Mouse (Mus musculus) large intestine, adult 2 months (tissue): ENCODE results near the gene Arglu1. TPM values are rescaled to one million over a fixed set of nuclear protein-coding genes. Genes with fewer than 3 reads are reported as not detected.

Source experiments
- DNase-seq: peaks from one replicate; pipeline ENCODE4 v3.0.0-alpha.2; 2012; ENCODE audit warnings: low read depth, low spot score
- WGBS: fragments of 180-500 bp; shearing (Covaris S2); methylation state at CpG from one replicate; pipeline ENCODE4 v1.1.7; 2018; 5-methylcytosine and 5-hydroxymethylcytosine counted together
- polyA plus RNA-seq: library from polyadenylated mRNA; depleted of rRNA; stranded (reverse); fragments of >200 nt; gene quantifications from 2 replicates; pipeline ENCODE4 v1.2.3, GENCODE M21; 2012; rRNA removed

The Arglu1 gene
- polyA plus RNA-seq, 1 experiment = 11.7 TPM

DNA sequence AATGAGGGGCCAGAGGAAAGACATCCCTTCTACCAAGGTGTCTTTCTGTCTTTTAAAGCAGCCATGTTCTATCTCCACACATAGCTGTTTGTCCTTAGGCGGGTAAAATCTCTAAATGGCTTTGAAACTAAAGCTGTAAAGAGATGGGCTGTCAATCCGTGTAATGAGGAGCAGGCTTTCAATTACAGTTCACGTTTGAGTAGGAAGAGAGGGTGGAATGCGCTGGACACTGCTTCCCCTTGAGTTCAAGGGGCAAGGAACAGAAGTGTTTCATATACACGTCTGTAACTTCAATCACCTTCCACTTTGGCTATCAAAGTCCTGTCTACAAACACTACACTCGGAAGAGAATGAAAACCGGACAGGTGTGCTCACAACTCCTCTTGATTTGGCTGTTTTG, 66.3 kb downstream of the Arglu1 start:
- 59% methylated on average over 7 of the region's 7 CpGs for WGBS
- no peak for DNase-seq

DNA sequence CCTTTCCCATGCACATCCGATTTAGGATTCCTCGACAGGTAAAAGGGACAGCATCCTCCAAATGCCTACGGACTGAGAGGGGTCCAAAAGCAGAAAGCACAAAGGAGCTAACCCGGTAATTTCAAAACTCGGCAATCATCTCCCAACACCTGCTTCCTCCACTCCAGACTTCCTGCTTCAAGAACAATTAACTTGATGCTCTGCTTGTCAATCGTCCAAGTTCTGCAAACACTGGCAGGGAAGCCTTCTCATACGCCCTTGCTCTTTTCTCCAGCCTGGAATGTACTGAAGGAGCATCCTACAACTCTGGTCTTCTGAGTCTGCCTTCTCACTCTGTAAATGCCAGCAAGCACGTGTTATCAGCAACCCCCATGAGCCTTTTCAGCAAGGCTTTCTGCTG, 66.8 kb downstream of the Arglu1 start:
- 20% methylated on average over 8 of the region's 8 CpGs for WGBS
- no peak for DNase-seq

DNA sequence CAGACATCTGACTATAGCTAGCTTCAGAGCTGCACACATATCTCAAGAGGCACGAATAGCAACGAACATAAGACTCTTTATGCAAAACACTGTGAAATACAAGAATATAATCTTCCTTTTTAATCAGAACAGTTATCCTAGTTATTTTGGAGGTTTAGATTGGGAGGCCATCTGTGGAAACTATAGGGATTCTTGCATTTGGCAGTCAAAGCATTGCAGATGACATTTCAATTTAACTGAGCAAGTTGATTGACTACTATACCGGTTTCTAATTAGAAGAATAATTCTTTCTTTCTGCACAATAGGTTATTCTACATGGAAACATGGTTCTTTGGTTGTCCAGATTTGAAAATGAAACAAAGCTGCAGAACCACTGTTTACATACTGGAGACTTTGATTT, 67.8 kb downstream of the Arglu1 start:
- 93% methylated on average over 3 of the region's 3 CpGs for WGBS
- DNase-seq = no peak

DNA sequence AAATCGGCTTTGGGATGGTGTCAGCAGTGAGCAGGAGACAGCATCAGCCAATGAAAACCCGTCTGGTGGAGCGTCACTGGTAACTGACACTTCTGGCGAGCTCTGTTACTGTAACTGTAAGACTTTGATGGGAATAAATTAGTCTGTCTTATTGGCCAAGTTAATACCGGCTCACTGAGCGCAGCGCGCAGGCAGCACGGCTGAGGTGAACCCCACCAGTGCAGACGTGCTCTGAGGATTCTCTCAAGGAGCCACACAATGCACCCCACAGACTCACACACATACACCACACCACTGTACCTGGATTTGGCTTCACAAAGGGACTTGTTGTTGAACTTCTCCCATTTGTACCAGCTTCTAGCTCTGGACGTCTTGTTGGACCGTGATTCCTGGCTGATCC, 68.3 kb downstream of the Arglu1 start:
- no peak for DNase-seq
- 95% methylated on average over 12 of the region's 12 CpGs for WGBS

DNA sequence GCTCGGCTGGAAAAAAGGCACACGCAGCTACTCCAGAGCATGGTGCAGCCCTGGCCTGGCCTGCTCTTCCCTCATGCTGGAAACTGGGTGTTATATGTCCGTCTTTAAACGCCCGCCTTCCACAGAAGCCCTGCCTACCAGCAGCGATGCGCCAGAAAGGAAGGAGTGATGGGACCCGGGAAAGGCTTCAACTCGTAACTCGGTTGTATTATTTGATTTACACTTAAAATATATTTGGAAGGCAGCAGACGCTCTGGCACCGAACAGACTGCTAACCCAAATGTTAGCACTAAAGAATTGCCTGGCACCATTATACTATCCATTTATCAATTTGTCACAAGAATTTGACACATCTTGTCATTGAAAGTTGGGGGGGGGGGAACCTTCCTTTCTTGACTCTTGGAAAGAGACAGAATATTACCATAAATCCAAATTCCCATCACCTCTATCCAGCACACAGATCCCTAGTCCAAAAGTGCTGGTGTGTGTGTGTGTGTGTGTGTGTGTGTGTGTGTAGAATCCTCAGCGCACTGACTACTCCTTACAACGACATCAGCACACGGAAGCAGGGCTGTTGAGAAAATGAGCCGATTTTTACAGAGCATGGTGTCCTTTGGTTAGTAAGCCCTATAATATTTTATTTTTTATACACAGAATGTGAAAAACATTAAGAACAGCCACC, 68.9 kb downstream of the Arglu1 start:
- DNase-seq = no peak
- WGBS = 89% methylated on average over 16 of the region's 16 CpGs

DNA sequence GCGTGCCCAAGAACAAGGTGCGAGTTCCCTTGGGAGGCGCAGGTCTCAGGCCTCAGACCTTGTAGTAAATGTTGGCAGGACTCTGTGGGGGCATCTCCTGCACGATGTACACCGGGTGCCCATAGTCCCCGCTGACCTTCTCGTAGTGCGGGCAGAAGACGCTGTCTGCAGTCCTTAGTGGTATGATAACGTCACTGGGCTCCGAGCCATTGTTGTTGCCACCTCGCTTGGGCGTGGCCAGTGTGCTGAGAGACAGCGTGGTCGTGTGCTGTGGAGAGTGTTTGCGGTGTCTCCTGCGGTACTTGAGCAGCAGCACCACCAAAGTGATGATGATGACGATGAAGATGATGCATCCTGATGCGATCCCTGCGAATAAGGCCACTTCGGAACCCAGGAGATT, 69.8 kb downstream of the Arglu1 start:
- WGBS = 92% methylated on average over 21 of the region's 21 CpGs
- no peak for DNase-seq

DNA sequence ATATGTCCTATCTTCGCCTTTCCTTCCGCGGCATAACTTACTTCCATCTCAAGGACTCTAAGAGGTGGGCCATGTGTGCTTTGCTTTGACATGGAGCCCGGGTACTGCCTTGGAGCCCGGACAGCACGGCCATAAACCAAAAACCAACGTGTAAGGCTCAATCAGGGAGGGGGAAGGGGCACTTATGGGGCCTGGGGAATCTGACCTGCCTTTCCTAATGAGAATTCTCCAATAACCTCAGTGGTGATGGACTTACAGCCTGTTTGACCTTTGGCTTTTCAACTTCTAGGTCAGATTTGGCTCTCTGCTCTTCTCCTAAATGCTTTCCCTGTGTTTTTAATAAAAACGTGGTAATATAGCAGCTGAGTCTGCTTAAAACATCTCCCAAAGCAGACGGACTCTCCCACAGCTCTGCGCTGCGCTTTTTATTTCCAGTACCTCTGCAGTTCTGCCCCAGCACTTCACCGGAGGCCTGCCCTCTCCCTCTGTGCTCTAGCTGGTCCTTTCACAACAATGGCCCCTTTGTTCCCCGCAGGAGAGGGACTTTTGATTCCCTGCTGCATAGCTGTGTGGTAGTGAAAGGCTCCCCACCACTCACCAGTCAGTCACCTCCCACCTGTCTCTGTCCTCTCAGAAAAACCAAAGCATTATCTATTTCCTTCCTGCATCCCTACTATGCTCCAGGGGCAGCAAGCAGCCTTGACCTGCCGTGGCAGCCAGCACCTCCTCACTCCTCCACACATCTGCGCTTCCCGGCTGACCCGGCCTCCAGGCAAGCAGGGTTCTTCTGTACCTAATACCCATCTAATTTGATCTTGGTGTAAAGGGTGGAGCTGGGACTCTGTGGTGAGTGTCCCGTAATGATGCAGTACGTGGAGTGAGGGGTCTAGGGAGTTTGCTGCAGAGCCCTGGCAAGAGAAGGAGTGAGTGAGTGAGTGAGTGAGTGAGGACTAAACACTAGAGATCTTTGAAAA, 70.8 kb downstream of the Arglu1 start:
- no peak for DNase-seq
- 67% methylated on average over 19 of the region's 19 CpGs for WGBS

Other genes with a start within 250 kb of the Arglu1 start
- gene Efnb2, start 29.3 kb downstream of the Arglu1 start, polyA plus RNA-seq = 33.4 and 58.5 TPM in 2 replicates